Mouse (Mus musculus): ENCODE measurements at regions not wholly inside any gene's neighbourhood (a gene's known extent, or its start where the extent isn't known, plus 50 kb on each side); places are given as distances from the start of the nearest gene placed in this dataset.
A peak's percentile ranks its signal among the peaks of the same experiment; 100 is the strongest.

- DNase-seq, result no peak
These were observed 326.8 kb downstream of the 1700129C05Rik start for GRCm38 (mm10) chr14:58815616-58816539.

- no peak for DNase-seq
These were observed 330.1 kb downstream of the 1700129C05Rik start for GRCm38 (mm10) chr14:58812585-58812984.

- DNase-seq, result no peak
These were observed 341.3 kb downstream of the 1700129C05Rik start for GRCm38 (mm10) chr14:58801402-58801861.

GRCm38 (mm10) chr14:58788190-58788945, 354.3 kb downstream of the 1700129C05Rik start:
- no peak for DNase-seq

- no peak for DNase-seq
These were observed 355.1 kb downstream of the 1700129C05Rik start for GRCm38 (mm10) chr14:58787618-58788017.

- DNase-seq, result no peak
These were observed 355.8 kb downstream of the 1700129C05Rik start for GRCm38 (mm10) chr14:58786791-58787491.

- no peak for DNase-seq
These were observed 359.5 kb downstream of the 1700129C05Rik start for GRCm38 (mm10) chr14:58783201-58783600.

- no peak for DNase-seq
These were observed 362.4 kb downstream of the 1700129C05Rik start for GRCm38 (mm10) chr14:58780306-58780705.

GRCm38 (mm10) chr14:58778675-58779074, 364.0 kb downstream of the 1700129C05Rik start:
- no peak for DNase-seq

- DNase-seq, result no peak
These were observed 381.4 kb downstream of the 1700129C05Rik start for GRCm38 (mm10) chr14:58761291-58761690.

GRCm38 (mm10) chr14:58759759-58760158, 382.9 kb downstream of the 1700129C05Rik start:
- DNase-seq, result no peak

GRCm38 (mm10) chr14:58753781-58754180, 388.9 kb downstream of the 1700129C05Rik start:
- no peak for DNase-seq

GRCm38 (mm10) chr14:58753136-58753535, 389.6 kb downstream of the 1700129C05Rik start:
- DNase-seq, result no peak

GRCm38 (mm10) chr14:58726418-58726817, 416.3 kb downstream of the 1700129C05Rik start:
- DNase-seq, result no peak

GRCm38 (mm10) chr14:58714856-58715255, 427.8 kb downstream of the 1700129C05Rik start:
- DNase-seq, result peak; percentile 20

- peak; percentile 51 for DNase-seq
These were observed 432.8 kb downstream of the 1700129C05Rik start for GRCm38 (mm10) chr14:58709861-58710260.

GRCm38 (mm10) chr14:58709281-58709680, 433.4 kb downstream of the 1700129C05Rik start:
- no peak for DNase-seq

- DNase-seq, result peak; percentile 33
These were observed 440.9 kb downstream of the 1700129C05Rik start for GRCm38 (mm10) chr14:58701765-58702164.

GRCm38 (mm10) chr14:58691129-58691828, 451.4 kb downstream of the 1700129C05Rik start:
- no peak for DNase-seq

- peak; percentile 10 for DNase-seq
These were observed 454.9 kb downstream of the 1700129C05Rik start for GRCm38 (mm10) chr14:58687814-58688213.

GRCm38 (mm10) chr14:58678781-58679180, 463.9 kb downstream of the 1700129C05Rik start:
- no peak for DNase-seq

- DNase-seq, result no peak
These were observed 464.5 kb downstream of the 1700129C05Rik start for GRCm38 (mm10) chr14:58678126-58678656.

Measured in layer of hippocampus, adult 9-11 months (tissue).